Mouse (Mus musculus) liver, embryonic 14.5 days (tissue): ENCODE data around the gene Mfsd4b5. TPM values are rescaled to one million over a fixed set of nuclear protein-coding genes. Genes with fewer than 3 reads are reported as not detected.

Experiments used
- ATAC-seq: fragments of 200-750 bp; cut with Nextera tagmentation; 2 replicates; pipeline ENCODE4 v1.8.0; 2017; ENCODE audit warnings: moderate number of reproducible peaks, mild to moderate bottlenecking, moderate library complexity; ENCODE audit not compliant: insufficient read depth
- DNase-seq, 3 experiments: peaks; one replicate each; pipeline ENCODE4 v3.0.0-alpha.2; 2012 to 2013; ENCODE audit warnings: low read depth in 3 of 3, low spot score in 3 of 3
- H3K27ac ChIP-seq: fragments of 300-500 bp; sonication (generic); 2 replicates; pipeline ENCODE4 v1.5.1; 2014; ENCODE audit warnings: moderate library complexity, mild to moderate bottlenecking, control low read depth, inconsistent platforms
- H3K27me3 ChIP-seq: fragments of 300-500 bp; sonication (generic); 2 replicates; pipeline ENCODE4 v1.6.1; 2014; ENCODE audit warnings: mild to moderate bottlenecking, low read length, moderate library complexity; ENCODE audit not compliant: control insufficient read depth, insufficient read depth
- H3K36me3 ChIP-seq: fragments of 300-500 bp; sonication (generic); replicated peaks from 2 replicates; pipeline ENCODE4 v1.6.1; 2014; ENCODE audit warnings: low read depth; ENCODE audit not compliant: control insufficient read depth, insufficient read depth
- H3K4me1 ChIP-seq, 2 experiments: fragments of 200-500 bp in 1 of 2; fragments of 300-500 bp in 1 of 2; sonication (generic) in 1 of 2; replicated peaks; 2 replicates each; pipeline ENCODE4 v1.6.1; 2012 to 2014; ENCODE audit warnings: antibody characterized with exemption in 1 of 2, inconsistent platforms in 1 of 2, low read length in 1 of 2; ENCODE audit not compliant: control insufficient read depth in 2 of 2, insufficient read depth in 2 of 2
- H3K4me2 ChIP-seq: fragments of 300-500 bp; sonication (generic); 2 replicates; pipeline ENCODE4 v1.6.1; 2014; ENCODE audit warnings: low read depth, mild to moderate bottlenecking, control low read depth, moderate library complexity
- H3K4me3 ChIP-seq, 2 experiments: fragments of 200-500 bp in 1 of 2; fragments of 300-500 bp in 1 of 2; sonication (generic) in 1 of 2; 2 replicates each; pipeline ENCODE4 v1.5.1; 2012 to 2014; ENCODE audit warnings: low read depth in 2 of 2, low read length in 2 of 2, mild to moderate bottlenecking in 2 of 2, control low read depth in 1 of 2, inconsistent platforms in 1 of 2, moderate library complexity in 1 of 2; ENCODE audit not compliant: insufficient read depth in 1 of 2
- H3K9ac ChIP-seq: fragments of 300-500 bp; sonication (generic); replicated peaks from 2 replicates; pipeline ENCODE4 v1.6.1; 2014; ENCODE audit warnings: mild to moderate bottlenecking, control low read depth, moderate library complexity
- H3K9me3 ChIP-seq: fragments of 300-500 bp; sonication (generic); 2 replicates; pipeline ENCODE4 v1.6.1; 2016; ENCODE audit warnings: low read length, mixed read lengths; ENCODE audit not compliant: control insufficient read depth
- CTCF ChIP-seq: IDR thresholded peaks from 2 replicates; pipeline ENCODE4 v1.5.1; 2016; ENCODE audit warnings: antibody characterized with exemption, low read depth, control low read depth
- EP300 ChIP-seq: IDR thresholded peaks from 2 replicates; pipeline ENCODE4 v1.6.1; 2016; ENCODE audit warnings: antibody characterized with exemption, low read depth
- WGBS: fragments of 180-500 bp; shearing (Covaris S2); extraction: QIAGEN DNeasy Blood & Tissue Kit; methylation state at CpG from one replicate; pipeline ENCODE4 v1.1.7; 2014; ENCODE audit not compliant: insufficient replicate concordance; 5-methylcytosine and 5-hydroxymethylcytosine counted together
- polyA plus RNA-seq, 2 experiments: library from polyadenylated mRNA; depleted of rRNA in 1 of 2; stranded (reverse) in 1 of 2; unstranded in 1 of 2; fragments of >200 nt; fragmentation: Nextera tagmentation in 1 of 2; extraction: Ambion mirVana in 1 of 2; gene quantifications; 2 replicates each; pipeline versions ENCODE4 v1.2.1 to v1.2.3; 2012 to 2014

Mfsd4b5 gene
- polyA plus RNA-seq, 2 experiments: 0.04 to 0.15 TPM

DNA sequence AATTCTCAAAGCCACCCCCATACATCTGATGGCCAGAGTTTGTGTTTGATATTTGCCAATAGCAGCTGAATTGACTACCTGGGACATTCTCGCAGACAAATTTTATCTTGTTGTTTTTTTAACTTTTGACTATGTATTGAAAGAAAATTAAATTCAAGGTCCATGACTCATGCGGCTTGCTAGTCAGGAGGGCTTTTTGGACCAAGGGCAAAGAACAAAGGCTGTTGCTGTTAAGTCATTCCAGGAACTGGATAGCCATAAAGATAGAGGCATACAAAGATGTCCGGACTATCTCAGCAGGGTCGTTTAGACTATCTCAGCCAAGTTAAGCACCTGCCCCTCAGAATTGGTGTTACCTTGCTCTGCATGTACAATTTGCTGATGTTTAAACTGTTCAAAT, 9.1 kb downstream of the Mfsd4b5 start:
- Histone ChIP-seq H3K4me2 (no peak overlapping the region), H3K27me3 (no peaks in the 10 kb centered on the region), H3K27ac (no peak overlapping the region), H3K4me3 (no peak overlapping the region), H3K4me1 (no peaks in the 10 kb centered on the region), H3K9ac (no peak overlapping the region), H3K36me3 (no peaks in the 10 kb centered on the region), H3K9me3 (no peaks in the 10 kb centered on the region; the same call in 1 of the 2 replicates)
- DNase-seq (no peak), ATAC-seq (no peak)
- WGBS: 84% methylated on average over 4 of the region's 4 CpGs
- no peak for TF ChIP-seq EP300
- TF ChIP-seq CTCF: no peak

- no peaks in the 10 kb centered on the region for H3K36me3 ChIP-seq
- WGBS: 45% methylated on average over 2 of the region's 2 CpGs
- H3K4me1 ChIP-seq: no peaks in the 10 kb centered on the region
- TF ChIP-seq EP300 (no peak), CTCF (no peak)
- no peak overlapping the region for H3K9ac ChIP-seq
- H3K4me3 ChIP-seq: no peak overlapping the region
- H3K27me3 ChIP-seq: no peaks in the 10 kb centered on the region
- H3K4me2 ChIP-seq: no peak overlapping the region
- H3K27ac ChIP-seq: no peak overlapping the region
- no peak for ATAC-seq
- no peak for DNase-seq
- H3K9me3 ChIP-seq: no peaks in the 10 kb centered on the region; the same call in 1 of the 2 replicates
Measured at GRCm38 (mm10) chr10:39975771-39976170, 10.7 kb downstream of the Mfsd4b5 start.

DNA sequence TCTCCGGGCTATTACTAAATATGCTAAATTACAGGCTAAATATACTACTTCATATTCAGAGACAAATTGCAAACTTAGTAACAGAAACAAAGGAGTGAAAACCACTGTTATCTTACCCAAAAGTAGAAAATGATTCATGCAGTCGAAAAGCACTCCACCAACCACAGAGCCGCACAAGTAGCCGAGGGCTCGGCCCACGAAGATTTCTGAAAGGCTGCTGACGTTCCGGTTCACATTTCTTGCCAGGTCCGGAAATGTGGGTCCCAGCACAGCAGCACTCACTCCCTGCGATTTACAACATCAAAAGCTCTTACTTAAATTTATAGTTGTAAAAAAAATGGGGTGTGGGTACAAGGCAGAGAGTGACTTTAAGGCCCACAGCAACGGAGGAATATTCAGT, 11.5 kb downstream of the Mfsd4b5 start:
- Histone ChIP-seq H3K27me3 (no peaks in the 10 kb centered on the region), H3K9me3 (no peaks in the 10 kb centered on the region; the same call in 1 of the 2 replicates), H3K4me1 (no peaks in the 10 kb centered on the region), H3K27ac (no peak overlapping the region), H3K36me3 (no peaks in the 10 kb centered on the region), H3K4me2 (no peak overlapping the region), H3K4me3 (no peak overlapping the region), H3K9ac (no peak overlapping the region)
- DNase-seq (no peak), ATAC-seq (no peak)
- 54% methylated on average over 11 of the region's 11 CpGs for WGBS
- TF ChIP-seq EP300: no peak
- TF ChIP-seq CTCF: no peak

- H3K27me3 ChIP-seq: no peaks in the 10 kb centered on the region
- no peak overlapping the region for H3K27ac ChIP-seq
- no peaks in the 10 kb centered on the region for H3K9me3 ChIP-seq
- H3K4me2 ChIP-seq: no peak overlapping the region
- H3K9ac ChIP-seq: no peak overlapping the region
- no peak for ATAC-seq
- DNase-seq: no peak
- H3K4me3 ChIP-seq: no peak overlapping the region
- H3K4me1 ChIP-seq: no peaks in the 10 kb centered on the region
- TF ChIP-seq CTCF: no peak
- no peak for TF ChIP-seq EP300
- no peaks in the 10 kb centered on the region for H3K36me3 ChIP-seq
- 73% methylated on average over 3 of the region's 3 CpGs for WGBS
Measured at GRCm38 (mm10) chr10:39967512-39967911, 18.9 kb downstream of the Mfsd4b5 start.

GRCm38 (mm10) chr10:39961906-39962305, 24.5 kb downstream of the Mfsd4b5 start:
- H3K4me3 ChIP-seq: no peak overlapping the region
- DNase-seq: no peak
- H3K4me2 ChIP-seq: no peak overlapping the region
- peaks cover 0 to 4% of the 10 kb centered on the region in 2 experiments; a peak in 2 of 4 replicates for H3K4me1 ChIP-seq
- H3K27ac ChIP-seq: no peak overlapping the region
- H3K36me3 ChIP-seq: no peaks in the 10 kb centered on the region
- no peak overlapping the region for H3K9ac ChIP-seq
- no peaks in the 10 kb centered on the region for H3K27me3 ChIP-seq
- no peaks in the 10 kb centered on the region for H3K9me3 ChIP-seq
- no peak for ATAC-seq
- WGBS: 17% methylated on average over 1 of the region's 1 CpGs
- TF ChIP-seq EP300 (no peak), CTCF (no peak)
